Mouse (Mus musculus) lung, postnatal 0 days (tissue): ENCODE results near the gene Slc22a7.

Experiments
- CTCF ChIP-seq: IDR thresholded peaks from 2 replicates; pipeline ENCODE4 v1.5.1; 2016; ENCODE audit warnings: antibody characterized with exemption, mild to moderate bottlenecking
- EP300 ChIP-seq: IDR thresholded peaks from 2 replicates; pipeline ENCODE4 v1.6.1; 2016; ENCODE audit warnings: antibody characterized with exemption, mild to moderate bottlenecking, control low read depth

- TF ChIP-seq CTCF: no peak
- TF ChIP-seq EP300: no peak
Observed at GRCm38 (mm10) chr17:46388200-46388599, 50.1 kb downstream of the Slc22a7 start.
